Mouse (Mus musculus) liver, postnatal 0 days (tissue): ENCODE measurements around the gene Ccnk.

Experiments used
- CTCF ChIP-seq: sonication (generic); IDR thresholded peaks from 2 replicates; pipeline ENCODE4 v1.5.1; 2016; ENCODE audit warnings: antibody characterized with exemption, low read depth
- EP300 ChIP-seq: IDR thresholded peaks from 2 replicates; pipeline ENCODE4 v1.6.1; 2016; ENCODE audit warnings: antibody characterized with exemption, low read depth, mild to moderate bottlenecking

DNA sequence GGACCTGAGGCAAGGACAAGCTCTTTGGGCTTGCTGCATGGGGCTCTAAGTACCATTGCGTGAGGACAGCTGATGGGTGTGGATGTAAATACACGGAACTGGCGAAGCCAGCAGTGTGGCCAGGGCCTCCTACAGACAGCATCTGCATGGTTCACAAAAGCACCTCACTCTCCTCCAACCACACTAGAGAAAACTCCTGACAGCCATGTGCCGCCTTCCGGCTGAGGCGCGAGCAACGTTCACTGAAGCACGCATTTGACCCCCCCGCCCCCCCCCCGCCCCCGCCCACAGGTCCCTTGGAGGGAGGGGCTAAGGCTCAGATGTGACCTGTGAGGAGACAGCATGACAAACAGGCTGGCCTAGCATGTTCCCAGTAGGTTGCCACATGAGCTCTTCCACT, 25.6 kb downstream of the Ccnk start:
- TF ChIP-seq EP300 (no peak), CTCF (no peak)
